ENCODE assay signal across 8 mouse cellular contexts in the genomic region with DNA sequence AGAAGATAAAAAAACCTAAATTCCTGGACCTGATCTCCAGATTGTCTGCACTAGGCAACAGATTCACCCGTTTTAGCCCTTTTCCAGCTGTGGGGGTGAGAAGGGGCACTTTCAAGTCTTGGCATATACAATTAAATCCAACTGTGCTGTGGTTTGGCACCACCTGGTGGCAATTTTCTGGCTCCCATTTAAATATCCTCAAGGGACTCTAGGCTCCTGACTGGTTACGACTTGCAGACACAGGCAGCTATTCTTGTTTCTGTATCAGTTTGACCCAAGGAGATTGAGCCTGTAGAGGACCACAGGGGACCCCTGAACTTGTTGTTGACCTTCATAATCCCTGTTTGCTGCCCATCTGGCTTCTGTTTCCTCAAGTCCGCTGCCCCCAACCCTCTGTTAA.
DNase-seq lines count a peak whose midpoint lies in the region; ATAC-seq and TF ChIP-seq lines count a peak whose summit lies in the region.
"Had no signal": no experiment of that assay in that cellular context is flagged by ENCODE, and none has a peak within 500 bp of the region (broad histone marks: within the 10 kb centered on the region; RNA-seq: fewer than 3 reads in every experiment).

No protein-coding gene starts in this region.

- H3K4me2 ChIP-seq in kidney, embryonic 15.5 days, result no peak overlapping the region
- no peak overlapping the region for H3K4me2 ChIP-seq in kidney, postnatal 0 days (ENCODE audit: low read length)
- no peak overlapping the region for H3K4me2 ChIP-seq in midbrain, postnatal 0 days (ENCODE audit: low read depth, low read length, poor library complexity, severe bottlenecking)
- H3K4me2 ChIP-seq: neural tube, embryonic 13.5 days had no signal

- H3K9ac ChIP-seq in kidney, embryonic 15.5 days, result no peak overlapping the region
- no peak overlapping the region for H3K9ac ChIP-seq in kidney, postnatal 0 days (ENCODE audit: low read depth, low read length)
- no peak overlapping the region for H3K9ac ChIP-seq in midbrain, postnatal 0 days (replicated peaks; ENCODE audit: low read length, poor library complexity, severe bottlenecking)
- H3K9ac ChIP-seq: neural tube, embryonic 13.5 days had no signal

- no peaks in the 10 kb centered on the region; the same call in 1 of the 2 replicates for H3K27me3 ChIP-seq in kidney, adult 2 months (replicated peaks; ENCODE audit: control insufficient read depth, insufficient read depth, low read length)
- no peaks in the 10 kb centered on the region for H3K27me3 ChIP-seq in kidney, embryonic 15.5 days
- no peaks in the 10 kb centered on the region for H3K27me3 ChIP-seq in kidney, postnatal 0 days (ENCODE audit: insufficient read depth, low read length)
- no peaks in the 10 kb centered on the region for H3K27me3 ChIP-seq in midbrain, postnatal 0 days (ENCODE audit: insufficient read depth, low read length)
- H3K27me3 ChIP-seq: neural tube, embryonic 13.5 days had no signal

- no peak overlapping the region for H3K27ac ChIP-seq in kidney, adult 2 months (ENCODE audit: insufficient read depth, low read depth, low read length)
- no peak overlapping the region for H3K27ac ChIP-seq in kidney, embryonic 15.5 days
- H3K27ac ChIP-seq in kidney, postnatal 0 days, result no peak overlapping the region
- no peak overlapping the region for H3K27ac ChIP-seq in midbrain, postnatal 0 days (ENCODE audit: low read depth, low read length)
- H3K27ac ChIP-seq: neural tube, embryonic 13.5 days had no signal

- TF ChIP-seq POLR2A in kidney, adult 2 months (IDR thresholded peaks at IDR 0.05; ENCODE audit: low read depth, low read length), result no peak

- no peaks in the 10 kb centered on the region for H3K9me3 ChIP-seq in kidney, embryonic 15.5 days (replicated peaks)
- H3K9me3 ChIP-seq in kidney, postnatal 0 days (replicated peaks; ENCODE audit: low read length), result no peaks in the 10 kb centered on the region
- no peaks in the 10 kb centered on the region for H3K9me3 ChIP-seq in midbrain, postnatal 0 days (ENCODE audit: low read length)
- H3K9me3 ChIP-seq: neural tube, embryonic 13.5 days had no signal

- no peak overlapping the region for H3K4me3 ChIP-seq in kidney, adult 2 months (ENCODE audit: insufficient read depth, low read depth, low read length)
- no peak overlapping the region for H3K4me3 ChIP-seq in kidney, embryonic 15.5 days (replicated peaks)
- H3K4me3 ChIP-seq in kidney, postnatal 0 days (replicated peaks; ENCODE audit: low read depth, low read length), result no peak overlapping the region
- no peak overlapping the region for H3K4me3 ChIP-seq in midbrain, postnatal 0 days (ENCODE audit: low read depth, low read length)
- H3K4me3 ChIP-seq: neural tube, embryonic 13.5 days had no signal

- ATAC-seq in kidney, embryonic 15.5 days (replicated peaks; ENCODE audit: low FRiP score), result no peak
- ATAC-seq in kidney, postnatal 0 days (replicated peaks; ENCODE audit: low FRiP score, low read depth), result no peak
- ATAC-seq in midbrain, postnatal 0 days (ENCODE audit: low FRiP score), result no peak

- no peaks in the 10 kb centered on the region for H3K4me1 ChIP-seq in kidney, adult 2 months (ENCODE audit: control insufficient read depth, insufficient read depth, low read length)
- H3K4me1 ChIP-seq in kidney, embryonic 15.5 days, result no peaks in the 10 kb centered on the region
- no peaks in the 10 kb centered on the region for H3K4me1 ChIP-seq in kidney, postnatal 0 days (replicated peaks; ENCODE audit: insufficient read depth, low read length)
- H3K4me1 ChIP-seq in midbrain, postnatal 0 days (ENCODE audit: insufficient read depth, low read length), result no peaks in the 10 kb centered on the region

- H3K36me3 ChIP-seq in kidney, adult 2 months (ENCODE audit: control insufficient read depth, insufficient read depth, low read length), result no peaks in the 10 kb centered on the region
- no peaks in the 10 kb centered on the region for H3K36me3 ChIP-seq in kidney, embryonic 15.5 days
- H3K36me3 ChIP-seq in kidney, postnatal 0 days (ENCODE audit: insufficient read depth, low read length), result no peaks in the 10 kb centered on the region
- H3K36me3 ChIP-seq in midbrain, postnatal 0 days (ENCODE audit: insufficient read depth, low read length), result no peaks in the 10 kb centered on the region
- H3K36me3 ChIP-seq: neural tube, embryonic 13.5 days had no signal

- WGBS in kidney, adult 2 months, result 28% methylated on average over 3 of the region's 3 CpGs
- WGBS in kidney, embryonic 15.5 days, result 18% methylated on average over 3 of the region's 3 CpGs
- WGBS in kidney, postnatal 0 days, result 25% methylated on average over 3 of the region's 3 CpGs
- 14% methylated on average over 3 of the region's 3 CpGs for WGBS in midbrain, postnatal 0 days

- peak; percentile 36 for TF ChIP-seq CTCF in kidney, adult 2 months (conservative IDR thresholded peaks at IDR 0.05; ENCODE audit: insufficient read depth, insufficient read length, low read depth, low read length)
- peak; percentile 71 for TF ChIP-seq CTCF in kidney, postnatal 0 days (IDR thresholded peaks at IDR 0.05; ENCODE audit: low read depth)
- TF ChIP-seq CTCF in midbrain, postnatal 0 days (IDR thresholded peaks at IDR 0.05), result peak; percentile 66

- peak; percentile 33 for DNase-seq in kidney, adult 2 months
- DNase-seq in NIH3T3 (ENCODE audit: low read depth), result peak; percentile 25
- DNase-seq in brain, adult 2 months (ENCODE audit: low read depth, low spot score), result peak; percentile 84
- peak; percentile 38 for DNase-seq in kidney, postnatal 0 days (ENCODE audit: low spot score)
- DNase-seq in midbrain, postnatal 0 days (ENCODE audit: low spot score), result peak; percentile 58
- DNase-seq in gastrocnemius, adult 18-20 months (ENCODE audit: low spot score), result no peak
